Mouse (Mus musculus) kidney, postnatal 25 days (tissue): ENCODE data around the gene Mark2.
"Not testable (repeated sequence)": the region's sequence is repeated elsewhere in the genome, so short reads cannot be mapped to it uniquely, and the experiment has no call there.

ENCODE experiments used
- DNase-seq, 2 experiments: peaks; one replicate each; pipeline ENCODE4 v3.0.0; 2021; ENCODE audit warnings: mixed read lengths in 2 of 2

Mark2 gene

GRCm38 (mm10) chr19:7341512-7342397, at the start of gene Mark2:
Gene Mark2, minus strand, starts transcription at chr19:7341860.
- DNase-seq, result peak; percentile 99 to 100

- DNase-seq, result no peak
Measured at GRCm38 (mm10) chr19:7388488-7388887, 46.8 kb upstream of the Mark2 start.

GRCm38 (mm10) chr19:7386042-7386441, 44.4 kb upstream of the Mark2 start:
- DNase-seq, result no peak

GRCm38 (mm10) chr19:7382903-7383865, 41.5 kb upstream of the Mark2 start, which contains the start of gene Spindoc:
Gene Spindoc, minus strand, starts transcription at chr19:7382994.
- DNase-seq, result peak; percentile 98 to 99

GRCm38 (mm10) chr19:7382248-7382902, 40.7 kb upstream of the Mark2 start:
- DNase-seq, result peak; percentile 72 to 81

GRCm38 (mm10) chr19:7381906-7382247, 40.2 kb upstream of the Mark2 start:
- DNase-seq, result no peak

- no peak for DNase-seq
Measured at GRCm38 (mm10) chr19:7377639-7378038, 36.0 kb upstream of the Mark2 start.

GRCm38 (mm10) chr19:7374491-7374890, 32.8 kb upstream of the Mark2 start:
- no peak for DNase-seq

- not testable (repeated sequence) for DNase-seq
Measured at GRCm38 (mm10) chr19:7369469-7369868, 27.8 kb upstream of the Mark2 start.

- no peak for DNase-seq
Measured at GRCm38 (mm10) chr19:7353636-7354035, 12.0 kb upstream of the Mark2 start.

GRCm38 (mm10) chr19:7352809-7353495, 11.3 kb upstream of the Mark2 start:
- DNase-seq, result no peak

- no peak for DNase-seq
Measured at GRCm38 (mm10) chr19:7349993-7350392, 8.3 kb upstream of the Mark2 start.

- DNase-seq, result peak; percentile 54 to 59
Measured at GRCm38 (mm10) chr19:7345235-7345755, 3.6 kb upstream of the Mark2 start.

- DNase-seq, result no peak
Measured at GRCm38 (mm10) chr19:7342646-7343045, 986 bp upstream of the Mark2 start.

GRCm38 (mm10) chr19:7340780-7341475, 732 bp downstream of the Mark2 start:
- no peak for DNase-seq

GRCm38 (mm10) chr19:7340371-7340779, 1.3 kb downstream of the Mark2 start:
- DNase-seq, result peak; percentile 20 to 58

- no peak for DNase-seq
Measured at GRCm38 (mm10) chr19:7339867-7340266, 1.8 kb downstream of the Mark2 start.

- DNase-seq, result peak; percentile 59 to 75
Measured at GRCm38 (mm10) chr19:7339026-7339425, 2.6 kb downstream of the Mark2 start.

GRCm38 (mm10) chr19:7337781-7338342, 3.8 kb downstream of the Mark2 start:
- no peak for DNase-seq

GRCm38 (mm10) chr19:7335656-7336055, 6.0 kb downstream of the Mark2 start:
- DNase-seq, result no peak

- DNase-seq, result peak; percentile 54 to 82
Measured at GRCm38 (mm10) chr19:7334049-7334448, 7.6 kb downstream of the Mark2 start.
